Comparison of ENCODE assay signal across 12 mouse cellular contexts in genomic region chr3:157931592-157931991, GRCm38 (mm10). TPM values are rescaled to one million over a fixed set of nuclear protein-coding genes. Genes with fewer than 3 reads are reported as not detected.
DNase-seq lines count a peak whose midpoint lies in the region; ATAC-seq and TF ChIP-seq lines count a peak whose summit lies in the region.
"Had no signal": no experiment of that assay in that cellular context is flagged by ENCODE, and none has a peak within 500 bp of the region (broad histone marks: within the 10 kb centered on the region; RNA-seq: fewer than 3 reads in every experiment).

No protein-coding gene starts in this region.

- H3K4me1 ChIP-seq in E14TG2a.4 (replicated peaks; ENCODE audit: low read depth, low read length): peaks cover 72% of the 10 kb centered on the region
- H3K4me1 ChIP-seq in intestine, embryonic 15.5 days (replicated peaks): no peaks in the 10 kb centered on the region
- H3K4me1 ChIP-seq in liver, embryonic 14.5 days (replicated peaks; ENCODE audit: control insufficient read depth in 2 of 2, insufficient read depth in 2 of 2, low read length in 1 of 2): no peaks in the 10 kb centered on the region

- no peaks in the 10 kb centered on the region for H3K36me3 ChIP-seq in E14TG2a.4 (ENCODE audit: insufficient read depth, low read length)
- H3K36me3 ChIP-seq in intestine, embryonic 15.5 days: no peaks in the 10 kb centered on the region
- no peaks in the 10 kb centered on the region for H3K36me3 ChIP-seq in liver, embryonic 14.5 days (replicated peaks; ENCODE audit: control insufficient read depth, insufficient read depth, low read depth)

- no peak overlapping the region for H3K4me3 ChIP-seq in gastrocnemius, adult 2 months
- H3K4me3 ChIP-seq in E14TG2a.4 (replicated peaks; ENCODE audit: low read length): no peak overlapping the region; the same call in 1 of the 2 replicates
- no peak overlapping the region for H3K4me3 ChIP-seq in intestine, embryonic 15.5 days (replicated peaks)
- no peak overlapping the region for H3K4me3 ChIP-seq in liver, embryonic 14.5 days (ENCODE audit: insufficient read depth in 1 of 2, low read depth in 2 of 2, low read length in 2 of 2)

- peak; percentile 28; the same call in 1 of the 2 replicates for TF ChIP-seq CTCF in gastrocnemius, adult 2 months (IDR thresholded peaks at IDR 0.05)
- 0 out of 2 replicates have a peak, but pooled peaks have one; percentile 6 for TF ChIP-seq CTCF in E14TG2a.4 (conservative IDR thresholded peaks at IDR 0.05; ENCODE audit: low read length)
- peak; percentile 38; the same call in 1 of the 2 replicates for TF ChIP-seq CTCF in liver, embryonic 14.5 days (IDR thresholded peaks at IDR 0.05; ENCODE audit: low read depth)

- intact Hi-C loops in gastrocnemius, adult 2 months (cut with DNase I): no loop called here

- H3K4me2 ChIP-seq in intestine, embryonic 15.5 days (replicated peaks): no peak overlapping the region
- H3K4me2 ChIP-seq in liver, embryonic 14.5 days (ENCODE audit: low read depth): no peak overlapping the region
- H3K4me2 ChIP-seq: lung, embryonic 14.5 days had no signal

- H3K27ac ChIP-seq in gastrocnemius, adult 2 months: no peak overlapping the region
- peak overlapping the region; percentile 56; the same call in 1 of the 2 replicates for H3K27ac ChIP-seq in intestine, embryonic 15.5 days
- no peak overlapping the region for H3K27ac ChIP-seq in liver, embryonic 14.5 days

- no peaks in the 10 kb centered on the region for H3K9me3 ChIP-seq in E14TG2a.4 (ENCODE audit: low read length)
- H3K9me3 ChIP-seq in intestine, embryonic 15.5 days: no peaks in the 10 kb centered on the region
- H3K9me3 ChIP-seq in liver, embryonic 14.5 days (ENCODE audit: control insufficient read depth, low read length): no peaks in the 10 kb centered on the region

- TF ChIP-seq EP300 in liver, embryonic 14.5 days (IDR thresholded peaks at IDR 0.05; ENCODE audit: low read depth): no peak

- peak; percentile 87 for ATAC-seq in intestine, embryonic 15.5 days
- no peak for ATAC-seq in liver, embryonic 14.5 days (ENCODE audit: insufficient read depth)

- DNase-seq in gastrocnemius, adult 2 months: no peak
- no peak for DNase-seq in gastrocnemius, postnatal 10 days
- no peak for DNase-seq in liver, embryonic 14.5 days (ENCODE audit: low read depth in 3 of 3, low spot score in 3 of 3)
- no peak for DNase-seq in ovary, adult 18-20 months (ENCODE audit: low spot score)
- no peak for DNase-seq in frontal cortex, postnatal 25 days (ENCODE audit: low spot score in 2 of 2)
- DNase-seq in heart, adult 9 months (ENCODE audit: low spot score in 2 of 2): no peak
- DNase-seq: adrenal gland, postnatal 10 days; cerebellum, adult 8-10 months; layer of hippocampus, adult 9-11 months; lung, embryonic 14.5 days had no signal

- no peaks in the 10 kb centered on the region for H3K27me3 ChIP-seq in E14TG2a.4 (ENCODE audit: insufficient read depth, low read length)
- H3K27me3 ChIP-seq in intestine, embryonic 15.5 days (replicated peaks): no peaks in the 10 kb centered on the region
- no peaks in the 10 kb centered on the region; the same call in 1 of the 2 replicates for H3K27me3 ChIP-seq in liver, embryonic 14.5 days (ENCODE audit: control insufficient read depth, insufficient read depth, low read length)

- H3K9ac ChIP-seq in intestine, embryonic 15.5 days: no peak overlapping the region
- no peak overlapping the region for H3K9ac ChIP-seq in liver, embryonic 14.5 days (replicated peaks)
- H3K9ac ChIP-seq: lung, embryonic 14.5 days had no signal

- WGBS in intestine, embryonic 15.5 days: 56% methylated on average over 3 of the region's 3 CpGs
- 12% methylated on average over 3 of the region's 3 CpGs for WGBS in liver, embryonic 14.5 days (ENCODE audit: insufficient replicate concordance)

RNA-seq across cellular contexts. Expression of gene Cth, which starts 6.7 kb away (rescaled TPM):
- total RNA-seq in gastrocnemius, adult 2 months (2021): 1 to 10 TPM; 3.6 to 5.0 TPM
- total RNA-seq in gastrocnemius, postnatal 10 days (2021): under 1 TPM; 0.61 to 0.82 TPM
- polyA plus RNA-seq in intestine, embryonic 15.5 days (2015; fragmentation: Nextera tagmentation; extraction: Ambion mirVana): 54.0 and 58.1 TPM in 2 replicates
- 23.7 and 25.3 TPM in 2 replicates for polyA plus RNA-seq in liver, embryonic 14.5 days (2012; rRNA removed)
- 30.5 and 32.6 TPM in 2 replicates for polyA plus RNA-seq in liver, embryonic 14.5 days (2014; fragmentation: Nextera tagmentation; extraction: Ambion mirVana)

RNA-seq across cellular contexts. Expression of gene Ankrd13c, which starts 15.4 kb away (rescaled TPM):
- 10 to 100 TPM; 25.4 to 30.0 TPM for total RNA-seq in gastrocnemius, adult 2 months (2021)
- total RNA-seq in gastrocnemius, postnatal 10 days (2021): 10 to 100 TPM; 30.0 to 36.3 TPM
- 21.1 and 21.2 TPM in 2 replicates for polyA plus RNA-seq in intestine, embryonic 15.5 days (2015; fragmentation: Nextera tagmentation; extraction: Ambion mirVana)
- polyA plus RNA-seq in liver, embryonic 14.5 days (2012; rRNA removed): 5.9 and 10.1 TPM in 2 replicates
- 11.4 and 11.8 TPM in 2 replicates for polyA plus RNA-seq in liver, embryonic 14.5 days (2014; fragmentation: Nextera tagmentation; extraction: Ambion mirVana)
